Mouse (Mus musculus) heart, embryonic 14.5 days (tissue): ENCODE measurements around the gene Olfr1453. TPM values are rescaled to one million over a fixed set of nuclear protein-coding genes. Genes with fewer than 3 reads are reported as not detected.
"Not testable (repeated sequence)": the region's sequence is repeated elsewhere in the genome, so short reads cannot be mapped to it uniquely, and the experiment has no call there.

Experiments
- ATAC-seq: fragments of 200-750 bp; cut with Nextera tagmentation; 2 replicates; pipeline ENCODE4 v1.8.0; 2017; ENCODE audit warnings: low read depth, moderate TSS enrichment; ENCODE audit not compliant: insufficient number of reproducible peaks, insufficient read depth, low FRiP score
- H3K27ac ChIP-seq, 2 experiments: fragments of 200-500 bp in 1 of 2; fragments of 300-500 bp in 1 of 2; sonication (generic) in 1 of 2; replicated peaks in 1 of 2; 2 replicates each; pipeline ENCODE4 v1.5.1; 2012 to 2014; ENCODE audit warnings: low read depth in 2 of 2, low read length in 2 of 2, control low read depth in 1 of 2, mild to moderate bottlenecking in 1 of 2, mixed read lengths in 1 of 2; ENCODE audit not compliant: control insufficient read depth in 1 of 2, insufficient read depth in 1 of 2
- H3K27me3 ChIP-seq: fragments of 300-500 bp; sonication (generic); 2 replicates; pipeline ENCODE4 v1.6.1; 2014; ENCODE audit warnings: mild to moderate bottlenecking, low read length, control low read depth; ENCODE audit not compliant: control insufficient read depth, insufficient read depth
- H3K36me3 ChIP-seq: fragments of 300-500 bp; sonication (generic); 2 replicates; pipeline ENCODE4 v1.6.1; 2014; ENCODE audit warnings: mild to moderate bottlenecking, control low read depth, low read length, mixed read lengths; ENCODE audit not compliant: control insufficient read depth, insufficient read depth
- H3K4me1 ChIP-seq, 2 experiments: fragments of 200-500 bp in 1 of 2; fragments of 300-500 bp in 1 of 2; sonication (generic) in 1 of 2; 2 replicates each; pipeline ENCODE4 v1.6.1; 2012 to 2014; ENCODE audit warnings: low read length in 2 of 2, control low read depth in 1 of 2, mixed read lengths in 1 of 2; ENCODE audit not compliant: control insufficient read depth in 2 of 2, insufficient read depth in 2 of 2
- H3K4me2 ChIP-seq: fragments of 300-500 bp; sonication (generic); 2 replicates; pipeline ENCODE4 v1.6.1; 2014; ENCODE audit warnings: mild to moderate bottlenecking, low read length
- H3K4me3 ChIP-seq, 2 experiments: fragments of 200-500 bp in 1 of 2; fragments of 300-500 bp in 1 of 2; sonication (generic) in 1 of 2; 2 replicates each; pipeline ENCODE4 v1.5.1; 2012 to 2014; ENCODE audit warnings: low read length in 2 of 2, mild to moderate bottlenecking in 2 of 2, control low read depth in 1 of 2, low read depth in 1 of 2, moderate library complexity in 1 of 2; ENCODE audit not compliant: control insufficient read depth in 1 of 2, insufficient read depth in 1 of 2
- H3K9ac ChIP-seq: fragments of 300-500 bp; sonication (generic); 2 replicates; pipeline ENCODE4 v1.6.1; 2014; ENCODE audit warnings: mild to moderate bottlenecking, low read length
- H3K9me3 ChIP-seq: fragments of 300-500 bp; sonication (generic); 2 replicates; pipeline ENCODE4 v1.6.1; 2016; ENCODE audit warnings: low read length, control low read depth; ENCODE audit not compliant: control insufficient read depth
- WGBS: fragments of 180-500 bp; shearing (Covaris S2); extraction: QIAGEN DNeasy Blood & Tissue Kit; methylation state at CpG from one replicate; pipeline ENCODE4 v1.1.7; 2014; 5-methylcytosine and 5-hydroxymethylcytosine counted together
- polyA plus RNA-seq: library from polyadenylated mRNA; unstranded; fragments of >200 nt; fragmentation: Nextera tagmentation; extraction: Ambion mirVana; gene quantifications from 2 replicates; pipeline ENCODE4 v1.2.1, GENCODE M21; 2014

Olfr1453 gene
- not detected in 2 replicates for polyA plus RNA-seq

GRCm38 (mm10) chr19:13028227-13028626 is at the start of gene Olfr1453:
TSS of gene Olfr1453 (minus strand) at chr19:13028327.
- no peak for ATAC-seq
- Histone ChIP-seq H3K4me2 (no peak within 1 kb of the TSS), H3K27ac (no peak within 1 kb of the TSS), H3K9ac (no peak within 1 kb of the TSS), H3K36me3 (no peaks in the 10 kb centered on the region), H3K27me3 (no peaks in the 10 kb centered on the region), H3K4me1 (no peaks in the 10 kb centered on the region), H3K4me3 (no peak within 1 kb of the TSS), H3K9me3 (0 out of 2 replicates have a peak, but pooled peaks cover 6% of the 10 kb centered on the region)
- WGBS, result 48% methylated on average over 1 of the region's 1 CpGs

GRCm38 (mm10) chr19:13060310-13060709 is 32.2 kb upstream of the Olfr1453 start, which contains the start of gene Olfr1454:
TSS of gene Olfr1454 (plus strand) at chr19:13060610.
- Histone ChIP-seq H3K9ac (no peak within 1 kb of the TSS), H3K4me2 (no peak within 1 kb of the TSS), H3K27me3 (no peaks in the 10 kb centered on the region), H3K36me3 (no peaks in the 10 kb centered on the region), H3K4me3 (no peak within 1 kb of the TSS), H3K9me3 (peaks cover 7% of the 10 kb centered on the region; the same call in 1 of the 2 replicates), H3K4me1 (no peaks in the 10 kb centered on the region), H3K27ac (no peak within 1 kb of the TSS)
- ATAC-seq, result no peak
- WGBS, result 54% methylated on average over 2 of the region's 2 CpGs

- no peak within 1 kb of the TSS for H3K27ac ChIP-seq
- no peaks in the 10 kb centered on the region for H3K4me1 ChIP-seq
- H3K4me3 ChIP-seq, result no peak within 1 kb of the TSS
- no peak within 1 kb of the TSS for H3K9ac ChIP-seq
- H3K9me3 ChIP-seq, result no peaks in the 10 kb centered on the region
- H3K27me3 ChIP-seq, result no peaks in the 10 kb centered on the region
- no peak for ATAC-seq
- H3K36me3 ChIP-seq, result no peaks in the 10 kb centered on the region
- WGBS, result 58% methylated on average over 2 of the region's 2 CpGs
- no peak within 1 kb of the TSS for H3K4me2 ChIP-seq
These were observed 33.4 kb downstream of the Olfr1453 start, which contains the start of gene Olfr1451 for GRCm38 (mm10) chr19:12994714-12995113. TSS of gene Olfr1451 (plus strand) at chr19:12995014.

GRCm38 (mm10) chr19:12992316-12992715 is 35.8 kb downstream of the Olfr1453 start:
- ATAC-seq, H3K4me2 ChIP-seq, H3K4me1 ChIP-seq, H3K9me3 ChIP-seq, H3K27me3 ChIP-seq, H3K36me3 ChIP-seq, H3K27ac ChIP-seq, H3K4me3 ChIP-seq, H3K9ac ChIP-seq: not testable (repeated sequence)
- WGBS, result 83% methylated on average over 4 of the region's 4 CpGs

Other genes starting within 250 kb of the Olfr1453 start
- 9.8 and 10.3 TPM in 2 replicates for gene Zfp91, start 232.2 kb downstream of the Olfr1453 start, polyA plus RNA-seq
- gene Lpxn, start 232.1 kb downstream of the Olfr1453 start, polyA plus RNA-seq, result 0.92 and 2.9 TPM in 2 replicates
- not detected in 2 replicates for gene Gm5244, start 181.6 kb downstream of the Olfr1453 start, polyA plus RNA-seq
- not detected in 2 replicates for gene Olfr1444, start 171.0 kb downstream of the Olfr1453 start, polyA plus RNA-seq
- gene Olfr1445, start 144.5 kb downstream of the Olfr1453 start, polyA plus RNA-seq, result not detected in 2 replicates
- not detected in 2 replicates for gene Olfr1446, start 134.8 kb downstream of the Olfr1453 start, polyA plus RNA-seq
- gene Olfr1447, start 124.6 kb downstream of the Olfr1453 start, polyA plus RNA-seq, result not detected in 2 replicates
- gene Olfr1448, start 103.9 kb downstream of the Olfr1453 start, polyA plus RNA-seq, result not detected in 2 replicates
- gene Olfr1449, start 97.5 kb downstream of the Olfr1453 start, polyA plus RNA-seq, result not detected in 2 replicates
- not detected in 2 replicates for gene Olfr1450, start 78.1 kb downstream of the Olfr1453 start, polyA plus RNA-seq
- not detected in 2 replicates for gene Olfr1451, start 33.3 kb downstream of the Olfr1453 start, polyA plus RNA-seq
- gene Olfr1454, start 32.3 kb upstream of the Olfr1453 start, polyA plus RNA-seq, result not detected in 2 replicates
- not detected in 2 replicates for gene Olfr1457, start 69.6 kb upstream of the Olfr1453 start, polyA plus RNA-seq
- not detected in 2 replicates for gene Olfr1458, start 78.4 kb upstream of the Olfr1453 start, polyA plus RNA-seq
- not detected in 2 replicates for gene Olfr1459, start 121.2 kb upstream of the Olfr1453 start, polyA plus RNA-seq
- not detected in 2 replicates for gene Olfr1461, start 134.7 kb upstream of the Olfr1453 start, polyA plus RNA-seq
- not detected in 2 replicates for gene Olfr1462, start 157.4 kb upstream of the Olfr1453 start, polyA plus RNA-seq
- gene Olfr1463, start 203.0 kb upstream of the Olfr1453 start, polyA plus RNA-seq, result not detected in 2 replicates